In genomic region chr8:84656641-84657126, GRCm38 (mm10) we compare ENCODE assay signal across 7 mouse cellular contexts. TPM values are rescaled to one million over a fixed set of nuclear protein-coding genes. Genes with fewer than 3 reads are reported as not detected.
A peak's percentile ranks its signal among the peaks of the same experiment; 100 is the strongest.
DNase-seq lines count a peak whose midpoint lies in the region; ATAC-seq lines count a peak whose summit lies in the region.

No protein-coding gene starts in this region.

- H3K4me2 ChIP-seq in liver, embryonic 16.5 days (ENCODE audit: low read depth, low read length): peak overlapping the region; percentile 69
- H3K4me2 ChIP-seq in neural tube, embryonic 11.5 days (ENCODE audit: low read depth): peak overlapping the region; percentile 61

- peaks cover 56% of the 10 kb centered on the region for H3K4me1 ChIP-seq in liver, embryonic 16.5 days (ENCODE audit: control insufficient read depth, low read depth, low read length)
- peaks cover 39% of the 10 kb centered on the region for H3K4me1 ChIP-seq in neural tube, embryonic 11.5 days (ENCODE audit: control insufficient read depth, insufficient read depth, low read length)

- DNase-seq in Muller cell, postnatal 12 days (ENCODE audit: inconsistent ontology term): peak; percentile 64
- peak; percentile 63 to 66 for DNase-seq in cerebellum, postnatal 10 days
- DNase-seq in gastrocnemius, postnatal 10 days: peak; percentile 49
- peak; percentile 71 for DNase-seq in neural tube, embryonic 11.5 days (ENCODE audit: low spot score)
- peak; percentile 78 for DNase-seq in thymus, postnatal 25 days

- no peaks in the 10 kb centered on the region for H3K9me3 ChIP-seq in liver, embryonic 16.5 days (replicated peaks; ENCODE audit: control insufficient read depth, low read length)
- no peaks in the 10 kb centered on the region for H3K9me3 ChIP-seq in neural tube, embryonic 11.5 days (ENCODE audit: control insufficient read depth, low read length)

- H3K4me3 ChIP-seq in liver, embryonic 16.5 days (ENCODE audit: low read depth, low read length): peak overlapping the region; percentile 48
- H3K4me3 ChIP-seq in neural tube, embryonic 11.5 days (ENCODE audit: low read depth, low read length): peak overlapping the region; percentile 17

- peak; percentile 47 for ATAC-seq in inflammation-experienced regulatory T-cells, adult 6 months
- ATAC-seq in liver, embryonic 16.5 days (ENCODE audit: low read depth): peak; percentile 59
- ATAC-seq in neural tube, embryonic 11.5 days (ENCODE audit: insufficient read depth, low FRiP score, low TSS enrichment): no peak

- peaks cover 4% of the 10 kb centered on the region for H3K27me3 ChIP-seq in liver, embryonic 16.5 days (ENCODE audit: control insufficient read depth, insufficient read depth, low read depth, low read length)
- H3K27me3 ChIP-seq in neural tube, embryonic 11.5 days (ENCODE audit: control insufficient read depth, insufficient read depth, low read length): no peaks in the 10 kb centered on the region

- under 1% methylated on average over 23 of the region's 23 CpGs for WGBS in liver, embryonic 16.5 days (ENCODE audit: insufficient replicate concordance)
- WGBS in neural tube, embryonic 11.5 days: under 1% methylated on average over 23 of the region's 23 CpGs

- peak overlapping the region; percentile 66 for H3K27ac ChIP-seq in liver, embryonic 16.5 days (ENCODE audit: low read length)
- H3K27ac ChIP-seq in neural tube, embryonic 11.5 days (ENCODE audit: low read depth, low read length): peak overlapping the region; percentile 94

- peak overlapping the region; percentile 49 for H3K9ac ChIP-seq in liver, embryonic 16.5 days (ENCODE audit: low read depth, low read length)
- peak overlapping the region; percentile 65 for H3K9ac ChIP-seq in neural tube, embryonic 11.5 days (ENCODE audit: low read length)

- no peaks in the 10 kb centered on the region for H3K36me3 ChIP-seq in liver, embryonic 16.5 days (ENCODE audit: control insufficient read depth, insufficient read depth)
- no peaks in the 10 kb centered on the region for H3K36me3 ChIP-seq in neural tube, embryonic 11.5 days (ENCODE audit: control insufficient read depth, insufficient read depth, low read length)

RNA-seq across cellular contexts. Expression of gene Ier2, which starts 6.0 kb away (rescaled TPM):
- total RNA-seq in gastrocnemius, postnatal 10 days (2021): 10 to 100 TPM; 10.9 to 17.6 TPM
- polyA plus RNA-seq in inflammation-experienced regulatory T-cells, adult 6 months (2017; shearing (Covaris generic)): 10 to 100 TPM; 42.4 to 46.3 (median 45.8) TPM
- polyA plus RNA-seq in liver, embryonic 16.5 days (2015; fragmentation: Nextera tagmentation; extraction: Ambion mirVana): 17.3 and 20.3 TPM in 2 replicates
- 71.6 and 79.4 TPM in 2 replicates for polyA plus RNA-seq in neural tube, embryonic 11.5 days (2014; fragmentation: Nextera tagmentation; extraction: Ambion mirVana)

RNA-seq across cellular contexts. Expression of gene Trmt1, which starts 29.4 kb away (rescaled TPM):
- total RNA-seq in gastrocnemius, postnatal 10 days (2021): 10 to 100 TPM; 33.7 to 43.9 TPM
- polyA plus RNA-seq in inflammation-experienced regulatory T-cells, adult 6 months (2017; shearing (Covaris generic)): 10 to 100 TPM; 28.0 to 61.1 (median 55.5) TPM
- polyA plus RNA-seq in liver, embryonic 16.5 days (2015; fragmentation: Nextera tagmentation; extraction: Ambion mirVana): 27.3 and 27.7 TPM in 2 replicates
- polyA plus RNA-seq in neural tube, embryonic 11.5 days (2014; fragmentation: Nextera tagmentation; extraction: Ambion mirVana): 60.4 and 60.6 TPM in 2 replicates

RNA-seq across cellular contexts. Expression of gene Nacc1, which starts 31.0 kb away (rescaled TPM):
- 10 to 100 TPM; 38.2 to 39.1 TPM for total RNA-seq in gastrocnemius, postnatal 10 days (2021)
- polyA plus RNA-seq in inflammation-experienced regulatory T-cells, adult 6 months (2017; shearing (Covaris generic)): 1 to 10 TPM; 9.2 to 9.5 (median 9.4) TPM
- 5.4 and 6.3 TPM in 2 replicates for polyA plus RNA-seq in liver, embryonic 16.5 days (2015; fragmentation: Nextera tagmentation; extraction: Ambion mirVana)
- 26.2 and 27.0 TPM in 2 replicates for polyA plus RNA-seq in neural tube, embryonic 11.5 days (2014; fragmentation: Nextera tagmentation; extraction: Ambion mirVana)

RNA-seq across cellular contexts. Expression of gene Lyl1, which starts 44.6 kb away (rescaled TPM):
- 1 to 10 TPM; 3.3 to 5.4 TPM for total RNA-seq in gastrocnemius, postnatal 10 days (2021)
- 1 to 10 TPM in 2 of 3 experiments, under 1 TPM in 1; 0.20 to 2.7 (median 1.3) TPM for polyA plus RNA-seq in inflammation-experienced regulatory T-cells, adult 6 months (2017; shearing (Covaris generic))
- polyA plus RNA-seq in liver, embryonic 16.5 days (2015; fragmentation: Nextera tagmentation; extraction: Ambion mirVana): 43.7 and 45.6 TPM in 2 replicates
- polyA plus RNA-seq in neural tube, embryonic 11.5 days (2014; fragmentation: Nextera tagmentation; extraction: Ambion mirVana): 4.6 and 5.3 TPM in 2 replicates
